Mouse (Mus musculus): Measurements from ENCODE around the gene Rap1gap2. TPM values are rescaled to one million over a fixed set of nuclear protein-coding genes. Genes with fewer than 3 reads are reported as not detected.

The Rap1gap2 gene
- polyA plus RNA-seq, 1 experiment: 0.81 TPM

- no peak for TF ChIP-seq FLI1 (IDR thresholded peaks at IDR 0.05; ENCODE audit: low read length)
- peak; percentile 31; the same call in 1 of the 3 replicates for TF ChIP-seq GATA1 (IDR thresholded peaks at IDR 0.05; ENCODE audit: borderline replicate concordance, low read length)
- Histone ChIP-seq H3K4me3 (replicated peaks) (peak overlapping the region; percentile 2), H3K36me3 (replicated peaks; ENCODE audit: low read length) (no peaks in the 10 kb centered on the region), H3K9me3 (peaks cover 7% of the 10 kb centered on the region; the same call in 1 of the 2 replicates), H3K27me3 (replicated peaks) (peaks cover 2% of the 10 kb centered on the region), H3K4me1 (peaks cover 56% of the 10 kb centered on the region)
Measured at GRCm38 (mm10) chr11:74577068-74577467, 33.6 kb downstream of the Rap1gap2 start.

- no peak for TF ChIP-seq GATA1 (IDR thresholded peaks at IDR 0.05; ENCODE audit: borderline replicate concordance, low read length)
- no peak for TF ChIP-seq FLI1 (IDR thresholded peaks at IDR 0.05; ENCODE audit: low read length)
- peaks cover 2% of the 10 kb centered on the region for H3K27me3 ChIP-seq (replicated peaks)
- peak overlapping the region; percentile 34 for H3K4me3 ChIP-seq (replicated peaks)
- H3K4me1 ChIP-seq: peaks cover 68% of the 10 kb centered on the region
- no peaks in the 10 kb centered on the region for H3K36me3 ChIP-seq (replicated peaks; ENCODE audit: low read length)
- peaks cover 7% of the 10 kb centered on the region; the same call in 1 of the 2 replicates for H3K9me3 ChIP-seq
Measured at GRCm38 (mm10) chr11:74575940-74576339, 34.8 kb downstream of the Rap1gap2 start.

GRCm38 (mm10) chr11:74574768-74575434, 35.8 kb downstream of the Rap1gap2 start:
- Histone ChIP-seq H3K9me3 (peaks cover 2% of the 10 kb centered on the region; the same call in 1 of the 2 replicates), H3K36me3 (replicated peaks; ENCODE audit: low read length) (no peaks in the 10 kb centered on the region), H3K27me3 (replicated peaks) (peaks cover under 1% of the 10 kb centered on the region), H3K4me1 (peaks cover 78% of the 10 kb centered on the region), H3K4me3 (replicated peaks) (no peak overlapping the region)
- no peak for TF ChIP-seq FLI1 (IDR thresholded peaks at IDR 0.05; ENCODE audit: low read length)

GRCm38 (mm10) chr11:74572459-74573061, 38.2 kb downstream of the Rap1gap2 start:
- Histone ChIP-seq H3K27me3 (replicated peaks) (peaks cover 2% of the 10 kb centered on the region), H3K4me1 (peaks cover 98% of the 10 kb centered on the region), H3K9me3 (no peaks in the 10 kb centered on the region), H3K4me3 (replicated peaks) (peak overlapping the region; percentile 85), H3K36me3 (replicated peaks; ENCODE audit: low read length) (no peaks in the 10 kb centered on the region)
- no peak for TF ChIP-seq GATA1 (IDR thresholded peaks at IDR 0.05; ENCODE audit: borderline replicate concordance, low read length)
- TF ChIP-seq FLI1 (IDR thresholded peaks at IDR 0.05; ENCODE audit: low read length): no peak

- Histone ChIP-seq H3K4me3 (replicated peaks) (no peak overlapping the region), H3K9me3 (no peaks in the 10 kb centered on the region), H3K4me1 (peaks cover 70% of the 10 kb centered on the region), H3K36me3 (replicated peaks; ENCODE audit: low read length) (peaks cover 2% of the 10 kb centered on the region), H3K27me3 (replicated peaks) (peaks cover 9% of the 10 kb centered on the region)
- TF ChIP-seq GATA1 (IDR thresholded peaks at IDR 0.05; ENCODE audit: borderline replicate concordance, low read length): no peak
Measured at GRCm38 (mm10) chr11:74569735-74570134, 41.0 kb downstream of the Rap1gap2 start.

GRCm38 (mm10) chr11:74568463-74568862, 42.3 kb downstream of the Rap1gap2 start:
- H3K36me3 ChIP-seq (replicated peaks; ENCODE audit: low read length): peaks cover 2% of the 10 kb centered on the region
- H3K4me1 ChIP-seq: peaks cover 57% of the 10 kb centered on the region
- peak overlapping the region; percentile 44 for H3K4me3 ChIP-seq (replicated peaks)
- H3K9me3 ChIP-seq: no peaks in the 10 kb centered on the region
- TF ChIP-seq GATA1 (IDR thresholded peaks at IDR 0.05; ENCODE audit: borderline replicate concordance, low read length) (no peak), FLI1 (IDR thresholded peaks at IDR 0.05; ENCODE audit: low read length) (no peak)
- peaks cover 10% of the 10 kb centered on the region for H3K27me3 ChIP-seq (replicated peaks)

GRCm38 (mm10) chr11:74568004-74568403, 42.7 kb downstream of the Rap1gap2 start:
- Histone ChIP-seq H3K4me1 (peaks cover 54% of the 10 kb centered on the region), H3K36me3 (replicated peaks; ENCODE audit: low read length) (peaks cover 2% of the 10 kb centered on the region), H3K9me3 (no peaks in the 10 kb centered on the region), H3K4me3 (replicated peaks) (peak overlapping the region; percentile 42), H3K27me3 (replicated peaks) (peaks cover 12% of the 10 kb centered on the region)
- TF ChIP-seq FLI1 (IDR thresholded peaks at IDR 0.05; ENCODE audit: low read length) (no peak), GATA1 (IDR thresholded peaks at IDR 0.05; ENCODE audit: borderline replicate concordance, low read length) (no peak)

GRCm38 (mm10) chr11:74566326-74566874, 44.3 kb downstream of the Rap1gap2 start:
- Histone ChIP-seq H3K4me3 (replicated peaks) (no peak overlapping the region), H3K9me3 (no peaks in the 10 kb centered on the region; the same call in 1 of the 2 replicates), H3K4me1 (peaks cover 54% of the 10 kb centered on the region), H3K27me3 (replicated peaks) (peaks cover 19% of the 10 kb centered on the region), H3K36me3 (replicated peaks; ENCODE audit: low read length) (peaks cover 5% of the 10 kb centered on the region)
- TF ChIP-seq GATA1 (IDR thresholded peaks at IDR 0.05; ENCODE audit: borderline replicate concordance, low read length): no peak
- no peak for TF ChIP-seq FLI1 (IDR thresholded peaks at IDR 0.05; ENCODE audit: low read length)

- no peak for TF ChIP-seq GATA1 (IDR thresholded peaks at IDR 0.05; ENCODE audit: borderline replicate concordance, low read length)
- peaks cover 67% of the 10 kb centered on the region for H3K4me1 ChIP-seq
- peaks cover 23% of the 10 kb centered on the region for H3K27me3 ChIP-seq (replicated peaks)
- H3K4me3 ChIP-seq (replicated peaks): no peak overlapping the region
- H3K36me3 ChIP-seq (replicated peaks; ENCODE audit: low read length): peaks cover 9% of the 10 kb centered on the region
- H3K9me3 ChIP-seq: no peaks in the 10 kb centered on the region; the same call in 1 of the 2 replicates
Measured at GRCm38 (mm10) chr11:74561392-74561791, 49.3 kb downstream of the Rap1gap2 start.
